Mouse (Mus musculus) cortical plate, adult 2 months (tissue): Measurements from ENCODE around the gene Padi2.

Experiments
- CTCF ChIP-seq: fragments of 200-500 bp; IDR thresholded peaks from 2 replicates; pipeline ENCODE4 v1.5.1; 2011; ENCODE audit warnings: mild to moderate bottlenecking, control low read depth, low read length; ENCODE audit not compliant: insufficient read depth; ENCODE audit errors: extremely low read depth
- POLR2A ChIP-seq: fragments of 200-500 bp; IDR thresholded peaks from 2 replicates; pipeline ENCODE4 v1.6.1; 2011; ENCODE audit warnings: mild to moderate bottlenecking, low read length, control low read depth; ENCODE audit not compliant: insufficient read depth; ENCODE audit errors: extremely low read depth

DNA sequence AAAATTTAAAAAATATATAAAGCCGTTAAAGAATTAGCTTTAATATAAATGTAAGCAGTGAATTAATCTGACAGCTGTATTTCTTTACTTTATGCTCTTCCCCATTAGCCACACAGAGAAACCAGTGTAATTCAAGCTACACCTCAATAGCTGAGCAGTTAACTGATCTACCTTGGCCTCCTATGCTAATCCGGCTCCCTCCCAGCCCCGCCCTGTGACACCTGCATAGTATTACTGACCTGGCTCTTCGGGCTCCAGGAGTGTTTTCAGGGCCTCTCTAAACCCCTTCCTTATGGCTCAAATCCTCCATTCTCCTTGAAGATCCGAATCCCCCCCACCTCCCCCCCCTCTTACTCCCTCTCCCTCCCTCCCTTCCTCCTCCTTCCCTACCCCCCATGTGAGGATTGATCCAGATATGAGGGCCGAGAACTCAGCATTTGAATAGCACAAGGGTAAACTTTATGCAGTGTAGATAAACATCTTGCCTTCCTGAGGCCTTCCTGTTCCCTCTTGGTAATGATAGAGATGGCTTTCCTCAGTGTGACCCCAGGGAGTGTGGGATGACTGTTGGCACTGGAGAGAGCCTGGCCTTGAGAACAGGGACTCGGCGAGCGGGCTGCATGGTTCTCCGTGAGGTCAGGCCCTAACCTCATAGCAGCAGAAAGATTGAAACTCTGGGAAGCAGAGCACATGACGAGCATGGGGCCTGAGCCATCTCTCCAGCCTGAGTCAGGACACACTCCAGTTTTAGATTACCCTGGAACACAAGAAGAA lies 61.4 kb downstream of the Padi2 start:
- TF ChIP-seq CTCF (no peak), POLR2A (no peak)
